Mouse (Mus musculus) c-Kit-negative CD71-positive TER-119-positive erythroid progenitor cells, embryonic 14.5 days (primary cell): ENCODE measurements around the gene Kcnmb1.

Experiments used
- DNase-seq: peaks from one replicate; pipeline ENCODE4 v3.0.0-alpha.2; 2013; ENCODE audit warnings: low read depth, low spot score

The Kcnmb1 gene

DNA sequence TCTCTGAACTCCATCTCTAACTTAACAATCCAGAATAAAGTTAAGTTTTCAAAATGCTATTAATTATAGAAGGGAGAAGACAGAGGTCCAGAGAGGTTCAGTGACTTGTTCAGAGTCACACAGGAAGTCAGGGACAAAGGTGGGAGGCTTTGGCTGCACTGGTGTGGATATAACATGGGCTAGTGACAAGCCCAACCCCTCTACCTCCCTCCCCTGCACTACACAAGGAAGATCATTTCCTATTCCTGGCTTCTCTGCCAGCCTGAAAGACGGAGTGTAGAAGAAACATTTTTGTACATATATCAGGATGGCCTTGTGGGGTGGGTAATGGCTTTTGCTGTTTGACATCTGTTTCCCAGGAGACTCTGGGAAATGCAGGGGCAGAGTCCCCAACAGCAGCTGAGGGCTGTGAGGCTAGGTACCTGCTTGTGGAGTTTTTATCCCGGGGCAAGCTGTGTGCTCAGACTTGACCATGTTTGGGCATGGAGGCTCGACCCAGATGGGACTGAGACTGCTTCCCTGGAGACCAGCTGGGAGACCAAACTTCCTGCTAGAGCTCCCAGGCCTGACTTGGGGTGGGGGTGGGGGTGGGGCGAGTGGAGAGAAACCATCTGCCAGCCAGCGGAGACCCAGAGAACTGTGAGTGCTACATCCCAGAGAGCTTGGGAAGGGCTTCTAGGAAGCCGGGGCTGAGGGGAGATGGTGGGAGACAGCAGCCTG, at the start of gene Kcnmb1:
Gene Kcnmb1, plus strand, starts transcription at position 326 of the 720 bp plus-strand sequence.
- DNase-seq: no peak

DNA sequence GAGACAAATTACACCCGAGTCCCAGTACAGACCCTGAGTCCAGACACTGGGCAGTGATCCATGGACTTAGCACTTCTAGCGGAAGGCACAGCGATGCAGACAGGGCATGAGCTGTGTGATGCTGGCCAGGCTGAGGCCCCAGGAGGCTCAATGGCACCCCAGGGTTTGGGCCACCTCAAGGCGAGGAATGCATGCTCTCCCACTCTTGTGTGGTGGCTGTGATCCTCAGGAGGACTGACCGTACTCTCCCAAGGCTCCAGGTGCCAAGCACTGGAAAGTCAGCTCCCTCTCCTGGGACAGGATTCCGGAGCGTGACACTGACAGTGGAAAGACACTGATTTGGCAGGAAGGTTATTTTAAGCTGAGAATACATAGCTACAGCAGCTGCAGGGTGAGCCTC, 49.8 kb upstream of the Kcnmb1 start:
- DNase-seq: no peak

GRCm38 (mm10) chr11:33914216-33914615, 48.6 kb upstream of the Kcnmb1 start:
- no peak for DNase-seq

GRCm38 (mm10) chr11:33917574-33917973, 45.2 kb upstream of the Kcnmb1 start:
- peak; percentile 13 for DNase-seq

- no peak for DNase-seq
These were observed 44.4 kb upstream of the Kcnmb1 start for GRCm38 (mm10) chr11:33918424-33918823.

- DNase-seq: no peak
These were observed 43.0 kb upstream of the Kcnmb1 start for GRCm38 (mm10) chr11:33919826-33920225.

DNA sequence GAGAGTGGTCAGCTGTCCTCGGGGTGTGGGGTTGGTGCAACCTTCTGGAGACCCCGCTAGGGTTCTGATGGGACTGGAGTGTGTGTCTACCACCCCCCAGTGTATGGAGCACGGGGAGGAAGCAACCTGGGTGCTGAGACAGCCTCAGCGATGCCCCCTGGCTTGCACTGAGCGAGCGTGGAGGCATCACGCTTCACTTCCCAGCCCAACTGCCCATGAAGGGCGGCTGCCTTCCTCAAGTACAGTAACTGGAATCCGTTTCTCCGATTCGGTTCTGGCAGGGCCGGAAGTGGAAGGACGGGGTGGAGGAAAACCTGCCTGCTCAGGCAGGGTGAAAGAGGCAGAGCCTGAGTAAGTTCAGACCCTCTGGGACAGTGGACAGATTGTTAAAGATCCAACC, 41.4 kb upstream of the Kcnmb1 start:
- DNase-seq: no peak

- no peak for DNase-seq
These were observed 39.8 kb upstream of the Kcnmb1 start for GRCm38 (mm10) chr11:33923031-33923430.

DNA sequence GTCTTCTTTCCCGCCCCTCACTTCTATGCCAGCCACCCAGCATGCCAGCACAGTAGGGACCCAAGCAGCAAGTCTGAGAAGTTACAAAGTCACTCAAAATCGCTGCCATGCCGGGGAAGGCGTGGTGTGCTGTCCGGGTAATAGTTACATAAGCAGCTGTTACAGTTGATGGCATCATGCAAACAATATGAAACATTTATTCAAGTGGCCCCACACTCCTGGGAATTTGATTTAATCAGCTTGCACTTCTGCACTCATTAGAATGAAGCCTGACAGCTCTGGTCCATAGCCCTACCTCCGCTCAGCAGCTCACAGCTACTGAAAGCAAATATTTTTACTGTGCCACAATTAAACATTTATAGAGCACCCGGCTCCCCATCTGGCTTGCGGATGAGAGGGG, 37.0 kb upstream of the Kcnmb1 start:
- DNase-seq: no peak

DNA sequence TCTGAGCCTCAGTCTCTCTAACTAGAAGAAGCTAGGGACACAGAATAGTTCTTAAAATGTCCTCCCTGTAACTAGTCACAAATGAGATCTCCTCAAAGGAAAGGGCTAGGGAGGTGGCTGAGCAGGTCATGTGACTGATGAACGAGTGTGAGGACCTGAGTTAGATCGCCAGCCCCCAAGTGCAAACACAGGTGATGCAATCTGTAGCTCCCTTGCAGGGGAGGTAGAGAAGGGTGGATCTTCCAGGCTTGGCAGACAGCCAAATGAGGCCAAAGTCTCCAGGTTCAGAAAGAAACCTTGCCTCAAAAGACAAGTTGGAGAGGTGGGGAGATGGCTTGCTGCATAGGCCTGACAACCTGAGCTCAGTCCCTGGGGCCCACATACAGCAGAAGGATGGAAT, 36.3 kb upstream of the Kcnmb1 start:
- DNase-seq: no peak

- DNase-seq: no peak
These were observed 35.5 kb upstream of the Kcnmb1 start for GRCm38 (mm10) chr11:33927321-33927720.

DNA sequence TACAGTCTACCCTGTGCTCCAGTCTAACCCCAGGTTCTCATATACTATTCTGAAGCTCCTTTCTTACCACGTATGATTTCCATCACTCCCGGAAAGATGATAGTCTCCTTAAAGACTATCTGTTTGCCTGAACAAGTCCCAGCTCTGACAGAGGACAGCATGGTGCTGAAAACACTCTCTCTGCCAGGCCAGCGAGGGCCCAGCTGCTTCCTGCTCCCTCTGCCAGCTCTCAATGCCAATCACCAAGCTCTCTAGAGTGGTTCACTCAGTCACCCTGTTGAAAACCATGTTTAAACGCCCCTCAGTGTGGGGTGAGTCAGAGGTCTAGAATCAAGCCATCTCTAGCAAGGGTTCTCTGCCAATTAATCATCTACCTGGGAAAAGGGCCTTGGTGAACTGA, 35.0 kb upstream of the Kcnmb1 start:
- no peak for DNase-seq

- DNase-seq: no peak
These were observed 34.2 kb upstream of the Kcnmb1 start for GRCm38 (mm10) chr11:33928658-33929057.

DNA sequence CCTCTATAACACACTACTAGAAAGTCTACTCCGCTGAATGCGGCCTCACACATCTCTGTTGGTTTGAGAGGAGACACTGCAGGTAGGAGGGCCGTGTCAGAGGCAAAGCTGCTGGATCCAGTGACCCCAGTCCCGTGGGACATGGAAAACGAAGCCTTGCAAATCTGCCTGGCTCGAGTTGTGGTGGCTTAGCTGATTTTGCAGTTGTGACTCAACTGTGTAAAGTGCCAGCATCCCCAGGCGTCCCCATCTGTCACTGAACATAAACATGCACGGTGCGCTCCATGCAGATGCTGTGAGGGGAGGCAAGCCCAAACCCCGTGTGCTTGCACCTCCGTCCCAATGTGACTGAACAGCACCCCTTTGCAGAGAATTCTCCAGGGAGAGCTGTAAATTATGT, 33.4 kb upstream of the Kcnmb1 start:
- no peak for DNase-seq

DNA sequence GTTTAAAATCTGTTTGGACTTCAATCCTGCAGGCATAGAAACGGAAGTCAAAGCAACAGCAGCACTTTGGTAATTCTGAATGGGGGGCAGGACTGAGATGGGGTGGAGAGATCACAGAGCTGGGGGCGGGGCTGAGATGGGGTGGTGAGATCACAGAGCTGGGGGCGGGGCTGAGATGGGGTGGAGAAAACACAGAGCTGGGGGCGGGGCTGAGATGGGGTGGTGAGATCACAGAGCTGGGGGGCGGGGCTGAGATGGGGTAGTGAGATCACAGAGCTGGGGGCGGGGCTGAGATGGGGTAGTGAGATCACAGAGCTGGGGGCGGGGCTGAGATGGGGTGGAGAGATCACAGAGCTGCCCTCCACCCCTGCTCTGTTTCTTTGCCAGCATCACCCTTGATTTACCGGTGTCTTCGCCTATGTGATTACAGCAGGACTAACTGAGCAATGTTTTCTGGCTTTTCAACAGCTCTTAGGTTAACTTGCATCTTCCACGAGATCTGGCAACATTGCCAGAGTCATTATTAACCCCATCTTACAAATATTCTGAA, 30.9 kb upstream of the Kcnmb1 start:
- no peak for DNase-seq

DNA sequence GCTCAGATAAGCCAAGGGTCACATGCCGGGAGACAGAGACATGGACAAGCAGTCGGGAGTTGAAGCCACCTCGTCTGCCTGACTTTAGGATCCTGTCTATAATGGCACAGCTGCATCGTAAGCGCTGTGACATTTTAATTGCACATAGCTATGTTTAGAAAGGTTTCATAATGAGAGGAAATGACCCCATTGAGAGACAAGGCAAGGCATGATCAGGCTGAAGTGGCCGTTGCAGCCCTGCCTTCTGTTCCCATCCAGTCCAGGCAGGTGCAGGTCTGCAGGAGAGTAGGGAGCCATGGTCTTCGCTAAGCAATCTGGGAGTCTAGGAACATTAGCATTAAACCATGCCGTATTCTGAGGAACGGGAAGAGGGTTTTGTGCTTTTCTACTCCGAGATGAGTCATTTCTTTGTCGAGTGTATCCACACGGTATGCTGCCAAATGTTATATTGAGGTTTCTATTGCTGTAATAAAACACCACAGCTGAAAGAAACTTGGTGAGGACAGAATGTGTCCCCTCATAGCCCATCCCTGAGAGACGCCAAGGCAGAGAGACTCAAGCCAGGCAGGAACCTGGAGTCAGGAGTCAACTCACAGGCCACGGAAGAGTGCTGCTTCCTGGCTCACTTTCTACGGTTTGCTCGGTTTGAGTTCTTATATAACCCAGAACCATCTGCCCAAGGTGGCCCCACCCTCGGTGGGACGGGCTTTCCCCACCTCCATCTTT, 30.3 kb upstream of the Kcnmb1 start:
- no peak for DNase-seq

- DNase-seq: no peak
These were observed 28.5 kb upstream of the Kcnmb1 start for GRCm38 (mm10) chr11:33934286-33934685.

DNA sequence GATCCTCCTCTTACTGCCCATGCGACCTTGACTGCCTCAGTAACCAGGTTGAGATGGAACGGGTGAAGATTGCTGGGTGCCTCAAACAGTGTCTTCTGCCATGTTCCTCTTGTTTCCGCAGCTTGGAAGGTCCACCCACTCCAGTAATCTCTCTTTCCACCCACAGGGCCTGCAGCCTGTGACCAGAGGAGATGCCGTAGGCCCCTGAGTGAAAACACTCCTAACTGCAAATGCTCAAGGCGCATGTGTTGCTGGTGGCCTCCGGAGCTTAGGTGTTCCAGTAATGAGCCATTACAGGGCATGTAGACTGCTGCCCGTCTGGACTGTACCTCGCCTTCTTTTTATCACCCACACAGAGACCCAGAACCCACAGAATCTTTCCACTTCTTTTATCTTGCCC, 25.2 kb upstream of the Kcnmb1 start:
- no peak for DNase-seq

DNA sequence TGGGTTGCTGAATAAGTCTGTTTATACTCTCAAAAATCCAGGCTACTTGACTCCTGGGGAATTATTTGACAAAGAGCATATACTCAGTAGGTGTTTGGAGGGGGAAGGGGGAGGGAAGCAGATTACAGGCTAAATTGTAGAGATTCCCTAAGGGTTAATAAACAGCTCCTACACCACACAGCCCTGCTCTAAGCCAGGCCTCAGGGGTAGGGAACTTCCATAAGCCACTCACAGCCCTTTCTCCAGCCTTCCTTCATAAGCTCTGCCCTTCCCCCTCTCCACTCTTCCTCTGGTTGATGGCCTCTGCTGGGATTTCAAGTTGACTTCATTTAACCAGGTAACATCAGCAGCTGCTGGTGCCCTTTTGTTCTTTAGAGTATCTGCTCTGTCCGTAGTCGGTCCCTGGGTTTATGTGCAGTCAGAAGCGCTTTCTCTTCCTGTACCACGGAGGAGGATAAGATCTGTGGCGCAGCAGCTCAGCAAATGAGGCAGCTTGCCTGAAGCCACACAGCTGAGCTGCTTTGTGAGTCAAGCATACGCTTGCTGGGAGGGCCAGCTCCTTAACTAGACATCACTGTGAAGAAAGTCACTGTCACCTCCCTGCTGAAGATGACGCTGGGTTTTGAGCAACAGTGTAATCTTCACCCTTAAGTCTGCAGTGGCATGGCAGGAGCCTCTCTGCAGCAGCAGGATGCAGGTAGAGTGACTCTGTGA, 24.1 kb upstream of the Kcnmb1 start:
- no peak for DNase-seq

GRCm38 (mm10) chr11:33939456-33940113, 23.2 kb upstream of the Kcnmb1 start:
- DNase-seq: no peak

- DNase-seq: no peak
These were observed 19.2 kb upstream of the Kcnmb1 start for GRCm38 (mm10) chr11:33943565-33943964.
